Mouse (Mus musculus): ENCODE measurements around the gene Olfr1333. TPM values are rescaled to one million over a fixed set of nuclear protein-coding genes. Genes with fewer than 3 reads are reported as not detected.

The Olfr1333 gene
- not detected for polyA plus RNA-seq (2017; shearing (Covaris generic))

DNA sequence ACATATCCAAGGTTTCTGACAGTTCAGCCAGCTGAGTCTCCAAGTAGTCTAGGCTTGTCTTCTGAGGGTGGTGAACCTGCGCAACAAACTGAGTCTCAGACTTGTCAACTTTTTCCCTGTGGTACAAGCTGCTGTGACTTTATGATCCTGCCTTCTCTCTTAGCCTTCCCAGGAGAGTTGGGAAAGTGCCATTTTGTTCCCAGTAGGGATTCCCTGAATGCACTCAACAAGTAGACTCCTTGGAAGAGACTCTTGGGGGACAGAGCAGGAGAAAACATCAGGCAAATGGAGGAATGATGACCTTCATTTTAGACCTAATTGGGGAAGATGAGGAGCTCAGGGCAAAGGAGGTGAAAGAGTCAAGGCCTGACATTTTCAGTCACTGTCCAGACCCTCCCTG lies at the start of gene Olfr1333:
Gene Olfr1333 (minus strand): TSS at position 101 of the 400 bp plus-strand sequence.

DNA sequence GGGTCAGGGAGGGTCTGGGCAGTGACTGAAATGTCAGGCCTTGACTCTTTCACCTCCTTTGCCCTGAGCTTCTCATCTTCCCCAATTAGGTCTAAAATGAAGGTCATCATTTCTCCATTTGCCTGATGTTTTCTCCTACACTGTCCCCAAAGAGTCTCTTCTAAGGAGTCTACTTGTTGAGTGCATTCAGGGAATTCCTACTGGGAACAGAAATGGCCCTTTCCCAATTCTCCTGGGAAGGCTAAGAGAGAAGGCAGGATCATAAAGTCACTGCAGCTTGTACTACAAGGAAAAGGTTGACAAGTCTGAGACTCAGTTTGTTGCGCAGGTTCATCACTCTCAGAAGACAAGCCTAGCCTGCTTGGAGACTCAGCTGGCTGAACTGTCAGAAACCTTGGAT lies 28.3 kb upstream of the Olfr1333 start, which contains the start of gene Olfr1331:
Gene Olfr1331 (plus strand): TSS at position 301 of the 400 bp plus-strand sequence.

DNA sequence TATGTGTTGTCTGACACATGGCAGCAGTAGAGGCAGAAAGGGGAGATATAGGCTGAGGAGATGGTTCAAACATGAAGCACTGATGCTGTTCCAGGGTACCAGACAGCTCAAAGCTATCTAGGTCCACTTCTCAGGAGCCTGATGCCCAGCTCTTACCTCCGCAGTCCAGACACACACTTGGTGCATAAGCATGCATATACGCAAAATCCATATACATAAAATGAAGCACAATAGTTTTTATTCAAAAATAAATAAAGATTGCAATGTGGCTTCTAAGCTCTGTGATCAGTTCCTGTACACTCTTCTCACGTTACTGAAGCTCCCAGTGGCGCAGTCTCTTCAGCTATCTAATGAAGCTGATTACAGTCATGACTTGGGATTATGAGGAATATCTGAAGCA lies 26.2 kb downstream of the Olfr1333 start, which contains the start of gene Olfr1335:
Gene Olfr1335 (minus strand): TSS at position 101 of the 400 bp plus-strand sequence.

DNA sequence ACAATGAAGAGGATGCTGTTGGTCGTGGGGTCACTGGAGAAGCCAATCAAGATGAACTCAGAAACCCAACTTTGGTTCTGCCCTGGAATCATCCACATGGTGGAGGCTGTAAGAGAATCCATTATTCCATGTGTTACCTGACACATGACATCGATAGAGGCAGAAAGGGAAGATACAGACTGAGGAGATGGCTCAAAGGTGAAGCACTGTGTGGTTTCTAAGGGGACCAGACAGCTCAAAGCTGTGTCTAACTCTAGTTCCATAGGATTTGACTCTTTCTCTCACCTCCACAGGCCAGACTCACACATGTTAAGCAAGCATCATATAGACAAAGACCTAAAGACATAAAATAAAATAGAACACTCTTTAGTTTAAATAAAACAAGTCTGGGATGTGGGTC lies 53.6 kb downstream of the Olfr1333 start, which contains the start of gene Olfr1337:
Gene Olfr1337 (minus strand): TSS at position 101 of the 400 bp plus-strand sequence.

Other genes with a start within 250 kb of the Olfr1333 start
- gene Cfap57, start 215.5 kb downstream of the Olfr1333 start, polyA plus RNA-seq (2017; shearing (Covaris generic)) = not detected
- gene Ebna1bp2, start 215.5 kb downstream of the Olfr1333 start, polyA plus RNA-seq (2017; shearing (Covaris generic)) = 195 TPM
- gene Olfr62, start 177.3 kb downstream of the Olfr1333 start, polyA plus RNA-seq (2017; shearing (Covaris generic)) = not detected
- not detected for gene Olfr1342, start 143.5 kb downstream of the Olfr1333 start, polyA plus RNA-seq (2017; shearing (Covaris generic))
- not detected for gene Olfr1341, start 132.8 kb downstream of the Olfr1333 start, polyA plus RNA-seq (2017; shearing (Covaris generic))
- gene Olfr1340, start 116.1 kb downstream of the Olfr1333 start, polyA plus RNA-seq (2017; shearing (Covaris generic)) = not detected
- gene Olfr1339, start 104.1 kb downstream of the Olfr1333 start, polyA plus RNA-seq (2017; shearing (Covaris generic)) = not detected
- gene Olfr1338, start 77.5 kb downstream of the Olfr1333 start, polyA plus RNA-seq (2017; shearing (Covaris generic)) = not detected
- not detected for gene Olfr1337, start 53.7 kb downstream of the Olfr1333 start, polyA plus RNA-seq (2017; shearing (Covaris generic))
- not detected for gene Olfr1335, start 26.3 kb downstream of the Olfr1333 start, polyA plus RNA-seq (2017; shearing (Covaris generic))
- gene Olfr1331, start 28.4 kb upstream of the Olfr1333 start, polyA plus RNA-seq (2017; shearing (Covaris generic)) = not detected
- gene Olfr1330, start 52.3 kb upstream of the Olfr1333 start, polyA plus RNA-seq (2017; shearing (Covaris generic)) = not detected
- not detected for gene Olfr1329, start 81.2 kb upstream of the Olfr1333 start, polyA plus RNA-seq (2017; shearing (Covaris generic))
- not detected for gene Olfr1328, start 102.3 kb upstream of the Olfr1333 start, polyA plus RNA-seq (2017; shearing (Covaris generic))
- not detected for gene Lao1, start 125.3 kb upstream of the Olfr1333 start, polyA plus RNA-seq (2017; shearing (Covaris generic))